Mouse (Mus musculus) Muller cell, postnatal 12 days (primary cell): ENCODE results near the gene Stat2.

Experiments used
- DNase-seq: peaks from one replicate; pipeline ENCODE4 v3.0.0-alpha.2; 2015; ENCODE audit errors: inconsistent ontology term

Stat2 gene

DNA sequence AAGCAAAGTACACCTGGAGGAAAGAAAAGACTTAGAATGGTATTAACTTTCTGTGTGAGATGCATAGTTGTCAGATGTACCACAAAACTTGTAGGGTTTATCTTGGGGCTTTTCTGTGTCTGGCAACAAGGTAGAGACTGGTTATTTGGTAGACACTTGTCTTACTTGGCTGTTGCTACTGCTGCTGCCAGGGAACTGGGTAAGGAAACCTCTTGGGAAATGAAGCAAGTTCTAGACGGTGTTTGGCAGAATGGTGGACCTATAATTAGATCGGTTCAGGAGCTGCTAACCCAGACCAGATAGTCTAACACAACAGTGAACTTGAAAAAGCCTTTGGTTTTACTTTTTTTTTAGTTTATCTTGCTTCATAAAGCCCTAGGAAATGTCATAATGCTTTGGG lies 68.6 kb downstream of the Stat2 start:
- DNase-seq = no peak

DNA sequence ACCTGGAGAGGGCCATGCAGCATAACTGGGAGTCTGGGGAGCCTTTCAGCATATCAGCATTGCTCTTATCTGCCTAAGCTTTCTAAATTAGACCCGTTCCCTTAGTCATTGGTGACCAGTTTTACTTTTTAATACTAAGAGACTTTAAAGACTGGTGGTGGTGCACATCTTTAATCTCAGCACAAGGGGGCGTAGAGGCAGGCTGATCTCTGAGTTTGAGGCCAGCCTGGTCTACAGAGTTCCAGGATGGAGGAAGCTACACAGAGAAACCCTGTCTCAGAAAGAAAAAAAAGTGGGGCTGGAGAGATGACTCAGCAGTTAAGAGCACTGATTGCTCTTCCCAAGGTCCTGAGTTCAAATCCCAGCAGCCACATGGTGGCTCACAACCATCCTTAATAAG lies 69.9 kb downstream of the Stat2 start:
- no peak for DNase-seq
